Mouse (Mus musculus) embryonic facial prominence, embryonic 12.5 days (tissue): Measurements from ENCODE around the gene Tcf12. TPM values are rescaled to one million over a fixed set of nuclear protein-coding genes. Genes with fewer than 3 reads are reported as not detected.

Experiments
- ATAC-seq: fragments of 200-750 bp; cut with Nextera tagmentation; 2 replicates; pipeline ENCODE4 v1.8.0; 2017; ENCODE audit not compliant: insufficient number of reproducible peaks, insufficient read depth, low FRiP score, low TSS enrichment
- H3K27ac ChIP-seq: fragments of 300-500 bp; sonication (generic); 2 replicates; pipeline ENCODE4 v1.5.1; 2016; ENCODE audit warnings: mild to moderate bottlenecking
- H3K27me3 ChIP-seq: fragments of 300-500 bp; sonication (generic); 2 replicates; pipeline ENCODE4 v1.6.1; 2016; ENCODE audit warnings: mild to moderate bottlenecking, moderate library complexity
- H3K36me3 ChIP-seq: fragments of 300-500 bp; sonication (generic); 2 replicates; pipeline ENCODE4 v1.6.1; 2016; ENCODE audit warnings: mild to moderate bottlenecking
- H3K4me1 ChIP-seq: fragments of 300-500 bp; sonication (generic); 2 replicates; pipeline ENCODE4 v1.6.1; 2016
- H3K4me2 ChIP-seq: fragments of 300-500 bp; sonication (generic); replicated peaks from 2 replicates; pipeline ENCODE4 v1.6.1; 2016; ENCODE audit warnings: mild to moderate bottlenecking, moderate library complexity
- H3K4me3 ChIP-seq: fragments of 300-500 bp; sonication (generic); 2 replicates; pipeline ENCODE4 v1.5.1; 2016; ENCODE audit warnings: mild to moderate bottlenecking
- H3K9ac ChIP-seq: fragments of 300-500 bp; sonication (generic); 2 replicates; pipeline ENCODE4 v1.6.1; 2016; ENCODE audit warnings: mild to moderate bottlenecking, moderate library complexity
- H3K9me3 ChIP-seq: fragments of 300-500 bp; sonication (generic); 2 replicates; pipeline ENCODE4 v1.6.1; 2016; ENCODE audit warnings: mild to moderate bottlenecking, moderate library complexity
- WGBS: fragments of 180-500 bp; shearing (Covaris S2); methylation state at CpG from one replicate; pipeline ENCODE4 v1.1.7; 2016; 5-methylcytosine and 5-hydroxymethylcytosine counted together
- polyA plus RNA-seq: library from polyadenylated mRNA; unstranded; fragments of >200 nt; fragmentation: Nextera tagmentation; extraction: Ambion mirVana; gene quantifications from 2 replicates; pipeline ENCODE4 v1.2.1, GENCODE M21; 2016

Gene Tcf12
- polyA plus RNA-seq, 1 experiment from 2014 or later, result 162 TPM

GRCm38 (mm10) chr9:71895931-71896724 is 215.5 kb downstream of the Tcf12 start:
- Histone ChIP-seq H3K27me3 (no peaks in the 10 kb centered on the region), H3K4me3 (peak overlapping the region; percentile 41), H3K4me1 (peaks cover 39% of the 10 kb centered on the region), H3K9me3 (no peaks in the 10 kb centered on the region), H3K9ac (no peak overlapping the region), H3K27ac (peak overlapping the region; percentile 84), H3K4me2 (peak overlapping the region; percentile 40), H3K36me3 (no peaks in the 10 kb centered on the region)
- peak; percentile 77; the same call in 1 of the 2 replicates for ATAC-seq
- 5% methylated on average over 2 of the region's 2 CpGs for WGBS

GRCm38 (mm10) chr9:71895291-71895690 is 216.4 kb downstream of the Tcf12 start:
- ATAC-seq, result no peak
- Histone ChIP-seq H3K9me3 (no peaks in the 10 kb centered on the region), H3K4me1 (peaks cover 39% of the 10 kb centered on the region), H3K27me3 (no peaks in the 10 kb centered on the region), H3K36me3 (no peaks in the 10 kb centered on the region), H3K4me3 (peak overlapping the region; percentile 32), H3K27ac (0 out of 2 replicates have a peak overlapping the region, but pooled peaks have one; percentile 73), H3K9ac (no peak overlapping the region), H3K4me2 (peak overlapping the region; percentile 38)
- WGBS, result 14% methylated on average over 7 of the region's 7 CpGs

GRCm38 (mm10) chr9:71894943-71895286 is 216.8 kb downstream of the Tcf12 start:
- H3K4me2 ChIP-seq, result peak overlapping the region; percentile 56
- H3K27me3 ChIP-seq, result no peaks in the 10 kb centered on the region
- ATAC-seq, result no peak
- peak overlapping the region; percentile 50 for H3K9ac ChIP-seq
- WGBS, result 19% methylated on average over 7 of the region's 7 CpGs
- H3K27ac ChIP-seq, result peak overlapping the region; percentile 86
- peaks cover 39% of the 10 kb centered on the region for H3K4me1 ChIP-seq
- peak overlapping the region; percentile 48 for H3K4me3 ChIP-seq
- no peaks in the 10 kb centered on the region for H3K9me3 ChIP-seq
- no peaks in the 10 kb centered on the region for H3K36me3 ChIP-seq

GRCm38 (mm10) chr9:71894246-71894942 is 217.3 kb downstream of the Tcf12 start:
- ATAC-seq, result no peak

GRCm38 (mm10) chr9:71888450-71888849 is 223.2 kb downstream of the Tcf12 start:
- H3K27me3 ChIP-seq, result no peaks in the 10 kb centered on the region
- H3K9me3 ChIP-seq, result no peaks in the 10 kb centered on the region
- no peak overlapping the region for H3K9ac ChIP-seq
- WGBS, result 11% methylated on average over 5 of the region's 5 CpGs
- ATAC-seq, result no peak
- peak overlapping the region; percentile 30 for H3K4me2 ChIP-seq
- H3K36me3 ChIP-seq, result no peaks in the 10 kb centered on the region; the same call in 1 of the 2 replicates
- peaks cover 25% of the 10 kb centered on the region for H3K4me1 ChIP-seq
- no peak overlapping the region for H3K4me3 ChIP-seq
- H3K27ac ChIP-seq, result peak overlapping the region; percentile 77

More at GRCm38 (mm10) chr9:71894246-71894942, 217.3 kb downstream of the Tcf12 start:
- Histone ChIP-seq H3K4me2 (peak overlapping the region; percentile 56), H3K9me3 (no peaks in the 10 kb centered on the region), H3K9ac (peak overlapping the region; percentile 50), H3K36me3 (no peaks in the 10 kb centered on the region), H3K4me3 (peak overlapping the region; percentile 48), H3K27me3 (no peaks in the 10 kb centered on the region), H3K4me1 (peaks cover 41% of the 10 kb centered on the region), H3K27ac (peak overlapping the region; percentile 86)
- WGBS, result 17% methylated on average over 11 of the region's 11 CpGs

- no peak overlapping the region for H3K4me2 ChIP-seq
- no peaks in the 10 kb centered on the region for H3K27me3 ChIP-seq
- H3K27ac ChIP-seq, result no peak overlapping the region
- peaks cover 27% of the 10 kb centered on the region for H3K36me3 ChIP-seq
- 11% methylated on average over 1 of the region's 1 CpGs for WGBS
- no peak for ATAC-seq
- no peak overlapping the region for H3K9ac ChIP-seq
- no peaks in the 10 kb centered on the region for H3K9me3 ChIP-seq
- peaks cover 15% of the 10 kb centered on the region for H3K4me1 ChIP-seq
- no peak overlapping the region for H3K4me3 ChIP-seq
Measured at GRCm38 (mm10) chr9:71880629-71881028, 231.0 kb downstream of the Tcf12 start.

- H3K4me2 ChIP-seq, result no peak overlapping the region
- H3K36me3 ChIP-seq, result peaks cover 32% of the 10 kb centered on the region
- 0 out of 2 replicates have a peak, but pooled peaks have one; percentile 15 for ATAC-seq
- 31% methylated on average over 5 of the region's 5 CpGs for WGBS
- peaks cover 15% of the 10 kb centered on the region for H3K4me1 ChIP-seq
- no peaks in the 10 kb centered on the region for H3K9me3 ChIP-seq
- H3K27me3 ChIP-seq, result no peaks in the 10 kb centered on the region
- H3K9ac ChIP-seq, result no peak overlapping the region
- no peak overlapping the region for H3K4me3 ChIP-seq
- H3K27ac ChIP-seq, result peak overlapping the region; percentile 57; the same call in 1 of the 2 replicates
Measured at GRCm38 (mm10) chr9:71879972-71880371, 231.7 kb downstream of the Tcf12 start.

GRCm38 (mm10) chr9:71879415-71879814 is 232.3 kb downstream of the Tcf12 start:
- Histone ChIP-seq H3K9ac (no peak overlapping the region), H3K4me3 (no peak overlapping the region), H3K9me3 (no peaks in the 10 kb centered on the region), H3K27me3 (no peaks in the 10 kb centered on the region), H3K4me2 (no peak overlapping the region), H3K27ac (peak overlapping the region; percentile 50; the same call in 1 of the 2 replicates), H3K4me1 (peaks cover 15% of the 10 kb centered on the region), H3K36me3 (peaks cover 38% of the 10 kb centered on the region)
- ATAC-seq, result no peak
- WGBS, result 29% methylated on average over 2 of the region's 2 CpGs

GRCm38 (mm10) chr9:71877867-71878266 is 233.8 kb downstream of the Tcf12 start:
- Histone ChIP-seq H3K27me3 (no peaks in the 10 kb centered on the region), H3K9ac (no peak overlapping the region), H3K9me3 (no peaks in the 10 kb centered on the region), H3K27ac (no peak overlapping the region), H3K4me2 (no peak overlapping the region), H3K36me3 (peaks cover 42% of the 10 kb centered on the region), H3K4me1 (peaks cover 15% of the 10 kb centered on the region), H3K4me3 (no peak overlapping the region)
- WGBS, result 85% methylated on average over 3 of the region's 3 CpGs
- ATAC-seq, result no peak

- H3K4me3 ChIP-seq, result no peak overlapping the region
- peaks cover 4% of the 10 kb centered on the region for H3K4me1 ChIP-seq
- H3K27ac ChIP-seq, result no peak overlapping the region
- no peak for ATAC-seq
- H3K9me3 ChIP-seq, result no peaks in the 10 kb centered on the region
- no peak overlapping the region for H3K9ac ChIP-seq
- H3K36me3 ChIP-seq, result peaks cover 52% of the 10 kb centered on the region
- 78% methylated on average over 2 of the region's 2 CpGs for WGBS
- H3K4me2 ChIP-seq, result no peak overlapping the region
- no peaks in the 10 kb centered on the region for H3K27me3 ChIP-seq
Measured at GRCm38 (mm10) chr9:71874761-71875160, 236.9 kb downstream of the Tcf12 start.

GRCm38 (mm10) chr9:71874035-71874572 is 237.6 kb downstream of the Tcf12 start:
- no peak for ATAC-seq
- Histone ChIP-seq H3K27me3 (no peaks in the 10 kb centered on the region), H3K9me3 (no peaks in the 10 kb centered on the region), H3K9ac (no peak overlapping the region), H3K4me1 (no peaks in the 10 kb centered on the region), H3K36me3 (peaks cover 53% of the 10 kb centered on the region), H3K4me3 (no peak overlapping the region), H3K27ac (no peak overlapping the region), H3K4me2 (no peak overlapping the region)
- WGBS, result 88% methylated on average over 3 of the region's 3 CpGs
